Mouse (Mus musculus): ENCODE results near the gene Ntng1.

Gene Ntng1

DNA sequence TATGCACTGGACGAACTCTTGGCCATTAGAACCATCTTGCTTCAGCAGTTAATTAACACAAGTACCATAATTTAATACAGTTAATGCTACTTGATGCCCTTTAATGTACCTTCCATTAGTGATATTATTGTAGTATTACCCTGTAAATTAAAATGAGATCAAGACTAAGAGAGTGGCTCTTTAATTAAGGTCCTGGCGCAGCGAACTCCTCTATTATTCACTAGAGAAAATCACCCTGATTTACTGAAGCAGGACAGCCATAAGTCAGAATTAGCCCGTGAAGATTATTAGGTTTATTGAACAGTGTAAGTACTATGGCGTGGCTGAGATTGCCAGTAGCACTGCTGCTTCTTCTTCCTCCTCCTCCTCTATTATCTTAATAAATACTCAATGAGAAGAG lies 212.8 kb downstream of the Ntng1 start:
- in situ Hi-C loops (cut with MboI; ENCODE audit: low sequenced_read_pairs), result no loop called here

DNA sequence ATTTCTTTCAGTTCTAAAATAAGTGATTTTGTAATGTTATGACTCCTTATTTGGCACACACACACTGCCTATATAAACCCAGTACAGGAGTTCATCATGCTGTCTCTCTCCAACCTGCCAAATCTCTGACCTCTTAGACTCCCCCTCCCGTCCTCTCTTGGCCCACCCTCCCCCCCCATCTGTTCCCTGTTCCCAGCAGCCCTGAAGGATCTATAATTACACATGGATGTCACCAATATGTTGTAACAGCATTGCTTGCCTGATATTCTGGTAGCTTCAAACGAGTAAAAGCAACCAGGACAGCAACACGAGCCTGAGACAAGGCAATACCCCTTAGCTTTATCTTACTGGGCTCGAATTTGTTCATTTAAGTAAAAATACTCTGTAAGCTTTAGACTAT lies 220.0 kb downstream of the Ntng1 start:
- in situ Hi-C loops (cut with MboI; ENCODE audit: low sequenced_read_pairs), result no loop called here

DNA sequence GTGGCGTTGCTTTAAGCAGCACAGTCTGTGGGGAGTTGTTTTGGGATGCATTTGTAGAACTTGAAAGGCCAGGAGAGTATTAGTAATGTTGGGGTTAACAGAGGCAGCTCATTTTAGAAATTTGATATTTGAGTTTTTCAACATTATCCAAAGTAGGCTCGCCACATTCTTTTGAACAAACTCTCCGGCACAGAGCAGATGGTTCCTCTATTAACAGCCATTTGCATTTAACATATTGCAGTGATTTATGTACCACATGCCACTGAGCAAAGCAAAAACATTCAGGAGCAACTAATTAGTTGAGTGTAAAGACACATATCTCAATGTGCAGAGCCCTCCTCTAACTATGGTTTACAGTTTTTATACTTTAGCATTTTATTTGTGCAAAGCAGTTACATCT lies 224.8 kb downstream of the Ntng1 start:
- in situ Hi-C loops (cut with MboI; ENCODE audit: low sequenced_read_pairs), result no loop called here

DNA sequence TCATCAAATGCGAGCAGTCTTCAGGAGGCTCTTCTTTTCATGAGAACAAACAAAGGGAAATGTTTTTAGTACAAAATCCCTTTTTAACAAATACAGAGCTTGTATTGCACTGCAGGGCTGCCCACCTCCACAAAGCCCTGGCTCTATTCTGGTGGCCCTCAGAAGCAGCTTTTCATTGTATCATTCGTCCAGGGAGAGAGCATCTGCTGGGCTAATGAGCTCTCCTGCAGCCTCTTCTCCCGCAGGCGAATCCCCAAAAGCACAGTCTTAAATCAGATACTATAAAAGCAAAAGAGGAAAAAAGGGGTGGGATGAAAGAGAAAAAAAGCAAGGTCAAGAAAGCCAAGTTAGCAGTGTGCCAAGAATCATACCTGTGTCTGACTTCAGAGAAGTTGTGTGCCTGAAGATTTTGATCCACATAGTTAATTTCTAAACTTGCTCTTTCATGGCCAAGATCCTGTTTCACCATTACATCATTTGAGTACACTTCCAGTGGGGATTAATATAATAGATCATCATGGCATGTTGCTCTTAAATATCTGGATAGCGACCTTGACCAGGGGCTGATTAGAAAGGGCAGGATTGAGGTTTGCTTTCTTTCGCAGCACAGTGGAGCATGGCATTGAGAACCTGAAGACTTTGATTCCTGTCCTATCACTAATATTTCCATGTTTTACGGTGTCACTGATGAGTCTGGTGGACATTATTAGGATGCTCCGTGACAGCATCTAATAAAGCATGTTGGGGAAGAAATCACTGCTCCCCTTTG lies 225.7 kb downstream of the Ntng1 start:
- in situ Hi-C loops (cut with MboI; ENCODE audit: low sequenced_read_pairs), result no loop called here

DNA sequence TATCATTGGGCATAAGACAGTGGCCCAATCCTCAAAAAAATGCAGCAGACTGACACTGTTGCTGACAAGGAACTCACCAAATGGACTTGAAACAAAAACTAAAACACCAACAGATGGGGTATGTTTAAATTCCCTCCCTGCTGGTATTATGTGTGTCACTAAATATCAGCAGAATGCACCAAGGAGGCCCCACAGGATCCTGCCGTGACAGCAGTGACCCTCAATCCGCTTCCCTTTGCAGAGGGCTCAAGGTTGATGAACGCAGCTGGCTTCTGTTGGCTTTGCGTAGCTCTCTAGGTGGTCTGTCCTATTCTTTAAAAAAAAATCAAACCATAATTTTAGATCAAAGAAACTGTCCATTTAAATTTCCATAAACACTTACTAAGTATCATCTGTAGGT lies 226.7 kb downstream of the Ntng1 start:
- in situ Hi-C loops (cut with MboI; ENCODE audit: low sequenced_read_pairs), result no loop called here

DNA sequence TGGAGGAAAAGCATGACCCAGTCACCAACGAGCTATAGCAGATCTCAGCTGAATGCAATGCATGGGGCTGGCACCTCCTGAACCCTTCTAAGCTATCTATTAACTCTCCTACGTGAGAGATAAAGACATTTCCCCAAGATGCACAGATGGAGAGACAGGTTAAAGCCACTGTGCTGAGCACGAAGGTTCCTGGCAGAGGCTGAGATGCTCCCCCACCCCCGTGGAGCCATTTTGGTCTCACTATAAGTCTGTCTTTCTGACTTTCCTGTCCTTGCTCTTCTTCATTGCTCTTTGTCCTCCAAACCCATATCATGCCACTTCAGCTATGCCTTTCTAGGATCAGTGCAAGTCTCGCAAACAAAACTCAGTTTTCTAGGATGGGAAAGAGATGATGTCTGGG lies 229.6 kb downstream of the Ntng1 start:
- in situ Hi-C loops (cut with MboI; ENCODE audit: low sequenced_read_pairs), result no loop called here

DNA sequence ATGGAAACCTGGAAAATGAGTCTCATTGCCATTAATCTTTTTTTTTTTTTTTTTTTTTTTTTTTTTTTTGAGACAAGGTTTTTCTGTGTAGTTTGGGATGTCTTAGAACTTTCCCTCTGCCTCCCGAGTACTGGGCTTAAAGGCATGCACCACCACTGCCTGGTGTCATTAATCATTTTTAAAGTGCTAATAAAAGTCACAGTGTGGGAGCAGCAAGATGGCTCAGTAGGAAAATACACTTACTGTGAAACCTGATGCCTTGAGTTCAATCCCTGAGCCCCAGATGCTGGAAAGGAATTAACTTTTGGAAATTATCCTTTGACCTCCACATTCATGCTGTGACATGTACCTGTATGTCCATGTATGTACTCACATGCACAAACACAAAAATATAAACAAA lies 253.2 kb downstream of the Ntng1 start:
- in situ Hi-C loops (cut with MboI; ENCODE audit: low sequenced_read_pairs), result no loop called here

DNA sequence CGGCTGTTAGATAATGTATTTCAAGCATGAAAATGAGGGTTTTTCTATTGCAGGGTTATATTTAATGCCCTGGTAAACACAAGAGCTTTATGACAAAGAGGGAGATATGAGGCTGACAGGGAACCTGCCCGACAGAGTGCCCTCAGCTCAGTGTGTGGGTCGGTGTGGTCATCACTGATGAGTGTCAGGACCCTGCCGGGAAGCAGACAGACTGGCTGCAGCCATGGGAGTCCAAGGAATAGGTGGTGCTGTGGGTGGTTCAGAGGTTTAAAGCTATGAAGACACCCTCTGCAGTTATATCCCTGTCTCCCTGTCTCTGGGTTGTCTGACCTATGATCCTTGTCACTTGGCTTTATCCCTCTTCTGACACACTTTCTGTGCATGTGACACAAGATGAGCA lies 258.1 kb downstream of the Ntng1 start:
- in situ Hi-C loops (cut with MboI; ENCODE audit: low sequenced_read_pairs), result no loop called here

DNA sequence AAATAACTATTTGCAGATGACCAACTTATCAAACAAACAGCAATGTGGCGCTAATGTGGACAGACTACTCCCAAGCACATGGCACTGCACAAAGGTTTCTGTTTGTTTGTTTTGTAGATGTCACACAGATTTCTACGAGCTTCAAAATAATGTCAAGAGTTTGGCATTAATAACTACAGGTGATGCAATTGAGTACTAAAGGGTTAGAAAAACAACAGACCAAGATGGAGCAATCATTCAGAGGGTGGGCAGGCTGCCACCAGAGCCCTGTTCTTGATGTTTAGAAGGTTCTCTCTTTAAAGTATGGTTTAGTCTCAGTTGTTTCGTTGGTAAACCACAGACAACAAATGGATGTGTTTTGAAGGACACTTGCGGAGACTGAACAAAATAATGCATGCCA lies 264.8 kb downstream of the Ntng1 start:
- in situ Hi-C loops (cut with MboI; ENCODE audit: low sequenced_read_pairs), result no loop called here

DNA sequence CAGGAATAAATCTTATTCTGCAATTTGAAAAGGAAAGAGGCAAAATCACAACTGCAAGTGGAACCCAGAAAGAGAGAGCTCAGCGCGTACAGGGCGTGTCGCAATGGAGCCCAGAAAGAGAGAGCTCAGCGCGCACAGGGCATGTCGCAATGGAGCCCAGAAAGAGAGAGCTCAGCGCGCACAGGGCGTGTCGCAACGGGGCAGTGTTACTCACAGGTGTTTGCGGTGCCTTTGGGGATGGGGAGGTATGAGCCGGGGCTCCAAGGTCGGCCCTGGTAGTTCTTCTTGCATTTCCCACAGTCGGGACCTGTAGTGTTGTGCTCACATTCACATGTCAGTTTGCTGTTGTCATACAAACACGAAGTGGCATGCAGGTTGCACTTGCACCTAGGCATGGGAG lies 271.8 kb downstream of the Ntng1 start:
- in situ Hi-C loops (cut with MboI; ENCODE audit: low sequenced_read_pairs), result no loop called here

DNA sequence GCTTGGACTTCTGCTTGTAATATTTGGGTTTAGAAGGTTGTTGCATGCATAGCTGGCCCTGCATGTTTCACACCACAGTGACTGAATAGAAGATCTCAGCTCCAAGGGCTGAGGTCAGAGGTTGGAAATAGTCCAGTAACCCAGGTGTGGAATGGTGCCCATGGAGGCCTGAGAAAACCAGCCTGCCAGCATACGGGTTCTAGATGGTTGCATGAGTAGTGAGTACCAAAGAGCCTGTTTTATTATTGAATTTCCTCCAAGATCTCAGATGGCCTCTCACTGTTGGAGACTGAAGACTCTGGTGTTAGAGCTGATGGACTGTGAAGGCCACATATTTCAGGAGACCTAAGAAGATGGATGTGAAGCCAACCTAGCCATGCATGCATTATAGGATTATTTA lies 285.5 kb downstream of the Ntng1 start:
- in situ Hi-C loops (cut with MboI; ENCODE audit: low sequenced_read_pairs), result no loop called here

DNA sequence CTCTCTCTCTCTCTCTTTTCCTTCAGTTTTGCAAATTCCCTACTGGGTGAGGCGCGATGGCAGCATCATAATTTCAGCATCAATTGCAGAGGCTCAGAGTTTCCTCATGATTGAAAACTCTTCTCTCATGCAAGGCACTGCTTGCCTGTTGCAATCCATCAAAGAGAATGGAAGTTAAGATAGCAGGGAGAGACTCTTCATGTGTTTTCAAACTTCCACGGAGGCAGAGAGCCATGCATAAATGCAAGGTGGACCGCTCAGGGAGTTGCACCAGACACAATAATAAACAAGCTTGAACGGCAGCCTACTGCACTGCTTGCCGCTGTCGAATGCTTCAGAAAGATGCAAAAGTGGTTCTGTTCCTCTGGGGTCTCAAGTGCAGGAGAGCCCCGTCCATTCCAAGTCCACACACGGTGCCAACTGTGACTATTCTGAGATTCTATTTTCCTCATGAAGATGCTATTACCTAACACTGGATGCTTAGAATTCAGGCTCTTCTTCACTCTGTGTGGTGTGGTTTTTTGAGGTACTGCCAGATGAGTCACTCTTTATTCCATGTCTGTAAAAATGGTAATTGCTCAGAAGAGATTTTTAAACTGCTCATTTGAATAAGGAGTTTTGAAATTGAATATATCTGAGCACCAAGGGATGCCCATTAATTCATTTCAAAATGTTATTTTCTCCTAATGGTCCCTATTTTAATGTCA lies 289.2 kb downstream of the Ntng1 start:
- in situ Hi-C loops (cut with MboI; ENCODE audit: low sequenced_read_pairs), result no loop called here

DNA sequence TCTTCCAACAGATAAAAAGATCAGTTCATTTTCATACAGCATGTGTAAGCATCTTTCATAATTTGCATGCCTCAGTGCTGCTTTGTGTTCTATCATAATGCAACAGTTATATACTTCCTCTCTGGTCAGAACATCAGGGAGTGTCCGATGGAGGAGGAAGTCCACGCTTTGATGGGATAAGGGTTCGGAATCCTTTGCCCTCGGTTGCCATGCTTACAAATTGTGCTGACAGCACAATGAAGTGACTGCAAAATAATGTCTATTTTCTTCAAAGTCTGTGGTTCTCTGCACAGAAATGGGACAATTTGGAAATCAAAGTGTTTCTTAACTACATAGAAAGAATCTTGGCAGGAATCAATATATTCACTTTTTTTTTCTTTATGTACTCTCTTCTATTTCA lies 297.2 kb downstream of the Ntng1 start:
- in situ Hi-C loops (cut with MboI; ENCODE audit: low sequenced_read_pairs), result no loop called here

DNA sequence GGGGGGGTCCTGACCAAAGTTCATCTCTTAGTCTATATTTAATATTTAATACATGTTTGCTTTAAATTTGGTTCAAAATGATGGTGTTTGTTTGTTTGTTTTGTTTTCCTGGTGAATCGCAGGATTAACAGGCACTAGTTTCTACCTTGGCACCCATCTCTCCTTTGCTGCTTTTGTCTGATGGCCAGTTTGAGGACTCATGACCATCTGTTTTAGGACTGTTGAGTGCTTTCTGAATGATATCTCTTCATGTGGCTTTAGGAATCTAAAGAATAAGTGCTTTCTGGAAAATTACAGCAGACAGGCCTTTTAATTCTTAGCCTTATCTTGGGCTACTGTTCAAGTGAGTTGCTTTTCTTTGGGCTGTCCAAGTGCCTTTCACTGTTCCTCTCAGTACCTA lies 318.0 kb downstream of the Ntng1 start:
- in situ Hi-C loops (cut with MboI; ENCODE audit: low sequenced_read_pairs), result no loop called here

DNA sequence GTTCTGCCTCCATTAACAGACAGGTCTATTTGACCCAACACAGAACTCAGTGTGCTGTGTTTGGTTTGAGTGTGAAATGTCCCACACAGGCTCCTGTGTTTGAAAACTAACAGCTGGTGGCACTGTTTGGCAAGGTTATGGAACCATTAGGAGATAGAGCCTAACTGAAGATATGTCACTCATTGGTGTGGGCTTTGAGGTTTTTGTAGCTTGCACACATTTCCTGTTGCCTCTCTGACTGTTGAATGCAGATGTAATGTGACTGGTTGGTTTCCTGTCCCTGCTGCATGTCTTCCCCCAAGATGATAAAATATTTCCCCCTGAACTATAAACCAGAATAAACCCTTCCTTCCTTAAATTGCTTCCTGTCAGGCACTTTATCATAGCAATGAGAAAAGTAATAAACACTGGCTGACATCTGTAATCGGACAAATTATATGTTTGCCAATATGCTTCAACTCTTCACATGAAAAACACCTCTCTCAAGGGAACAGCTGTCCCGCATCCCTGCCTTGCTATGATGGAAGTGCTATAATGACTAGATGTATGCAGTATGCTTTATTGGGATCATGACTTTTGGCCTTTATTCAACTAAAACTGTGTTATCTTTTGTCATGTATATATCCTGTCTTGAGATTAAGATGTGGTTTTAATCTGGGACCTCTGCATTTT lies 320.9 kb downstream of the Ntng1 start:
- in situ Hi-C loops (cut with MboI; ENCODE audit: low sequenced_read_pairs), result no loop called here

DNA sequence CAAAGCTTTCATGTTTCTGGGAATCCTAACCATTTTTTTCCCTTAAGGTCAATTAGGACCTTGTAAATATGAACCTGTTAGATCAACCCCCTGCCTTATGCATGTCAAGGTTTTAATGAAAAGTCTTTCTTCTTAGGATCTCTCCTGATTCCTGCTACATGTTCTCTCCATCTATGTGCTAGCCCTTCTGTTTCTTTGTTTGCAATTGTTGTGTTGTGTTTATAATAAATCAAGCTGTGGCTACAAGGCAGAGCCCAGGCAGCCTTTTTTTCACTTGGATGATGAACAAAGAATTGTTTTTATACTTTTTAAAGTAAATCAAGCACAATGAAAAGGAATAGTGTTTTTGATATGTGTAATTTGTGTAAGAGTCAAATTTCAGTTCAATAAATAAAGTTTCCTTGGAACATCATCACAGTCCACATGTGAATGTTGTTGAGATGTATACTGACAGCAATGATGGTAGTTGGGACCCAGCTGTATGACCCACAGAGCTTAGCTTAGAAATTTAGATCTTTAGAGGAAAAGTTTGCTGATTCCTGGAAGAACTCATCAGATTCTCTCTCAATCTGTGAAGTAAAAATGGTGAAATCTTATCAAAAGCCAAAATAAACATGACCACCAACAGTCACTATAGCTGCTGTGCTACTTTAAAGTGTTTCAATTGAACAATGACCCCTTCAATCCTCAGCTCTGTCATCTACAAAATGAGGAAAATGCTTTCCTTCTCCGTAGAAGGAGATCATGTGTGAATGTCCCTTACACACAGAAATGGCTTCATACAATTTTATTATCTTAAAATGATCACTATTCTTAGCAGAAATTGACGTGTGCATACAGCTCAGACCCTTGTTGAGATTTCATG lies 324.8 kb downstream of the Ntng1 start:
- in situ Hi-C loops (cut with MboI; ENCODE audit: low sequenced_read_pairs), result no loop called here

DNA sequence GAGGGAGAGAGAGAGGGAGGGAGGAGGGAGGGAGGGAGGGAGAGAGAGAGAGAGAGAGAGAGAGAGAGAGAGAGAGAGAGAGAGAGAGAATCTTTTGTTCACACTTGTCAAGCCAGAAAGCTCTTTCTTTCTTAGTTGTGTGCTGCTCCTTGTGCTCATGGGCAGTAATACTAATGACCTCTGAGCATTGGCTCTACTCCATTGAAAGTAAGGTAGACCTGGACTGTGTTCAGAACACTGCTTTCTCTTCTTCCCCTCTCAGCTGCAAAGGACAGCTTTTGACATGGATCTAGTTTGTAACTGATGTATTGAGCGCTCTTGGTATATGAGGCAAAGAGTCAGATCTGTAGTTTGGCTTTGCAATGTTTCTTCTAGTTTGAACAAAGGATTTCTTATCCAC lies 334.7 kb downstream of the Ntng1 start:
- in situ Hi-C loops (cut with MboI; ENCODE audit: low sequenced_read_pairs), result no loop called here

DNA sequence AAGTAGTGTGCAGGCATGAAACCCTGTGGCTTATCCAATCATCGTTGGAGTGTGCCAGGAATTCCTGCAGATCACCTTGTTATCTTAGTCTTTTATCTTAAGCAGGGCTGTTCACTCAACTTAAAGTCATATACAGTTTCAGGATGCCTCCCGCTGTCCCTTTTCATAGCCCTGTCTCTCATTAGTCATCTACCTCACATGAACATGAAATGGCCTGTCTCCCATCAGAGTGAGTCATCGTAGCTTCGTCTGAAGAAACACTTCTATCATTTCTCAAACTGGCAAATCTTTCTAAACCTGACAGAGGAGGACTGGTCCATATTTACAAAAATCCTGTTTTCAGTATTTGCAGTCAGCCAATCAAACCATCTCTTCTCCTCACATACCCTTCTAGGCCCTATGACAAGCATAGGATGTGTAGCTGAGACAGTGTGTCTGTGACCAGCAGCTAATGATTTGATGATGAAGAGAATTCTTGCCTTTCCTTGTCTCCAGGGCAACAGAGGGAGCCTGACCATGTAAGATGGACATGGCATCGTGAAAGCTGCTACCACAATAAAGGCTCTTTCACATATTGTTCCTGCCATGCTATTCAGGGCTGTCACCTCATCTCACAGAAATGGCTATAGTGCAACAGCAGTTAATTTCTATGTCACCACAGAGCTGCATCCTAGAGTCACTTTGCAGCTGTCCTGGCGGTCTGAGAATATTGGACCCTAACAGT lies 336.4 kb downstream of the Ntng1 start:
- in situ Hi-C loops (cut with MboI; ENCODE audit: low sequenced_read_pairs), result no loop called here

DNA sequence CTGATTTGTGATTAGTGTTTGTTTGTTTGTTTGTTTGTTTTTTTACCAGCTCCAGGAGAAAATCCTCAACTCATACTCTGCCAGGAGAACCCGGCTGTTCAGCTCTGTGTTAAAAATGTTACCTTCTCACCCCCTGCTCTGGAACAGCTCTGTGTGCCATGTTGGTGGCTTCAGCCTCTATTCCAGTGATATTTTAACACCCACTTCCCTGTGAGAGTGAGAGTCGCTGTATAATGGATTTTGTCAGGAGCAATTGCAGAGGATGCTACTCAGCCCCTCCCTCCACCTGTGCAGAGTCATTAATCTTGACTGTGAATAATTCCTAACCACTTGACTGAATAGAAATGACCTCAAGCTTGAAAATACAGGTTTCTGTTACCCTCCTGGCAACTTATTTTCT lies 339.7 kb downstream of the Ntng1 start:
- in situ Hi-C loops (cut with MboI; ENCODE audit: low sequenced_read_pairs), result no loop called here

DNA sequence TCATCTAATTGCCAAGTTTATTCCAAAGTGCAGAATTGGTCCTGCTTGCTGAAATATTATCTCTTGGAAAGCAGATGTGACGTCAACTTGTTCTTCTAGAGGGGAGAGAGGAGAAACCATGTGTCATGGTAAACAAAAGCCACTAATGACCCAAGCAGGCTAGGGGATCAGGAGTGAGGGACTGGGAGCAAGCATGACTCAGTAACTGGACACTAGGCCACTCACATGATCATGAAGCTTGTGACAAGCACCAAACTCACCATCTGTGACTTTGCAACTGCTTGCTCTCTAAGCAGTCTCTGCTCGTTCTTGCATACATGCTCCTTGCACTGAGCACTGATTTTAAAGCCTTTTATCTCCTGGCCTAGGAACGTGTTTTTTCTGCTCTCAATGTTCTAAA lies 340.2 kb downstream of the Ntng1 start:
- in situ Hi-C loops (cut with MboI; ENCODE audit: low sequenced_read_pairs), result no loop called here

DNA sequence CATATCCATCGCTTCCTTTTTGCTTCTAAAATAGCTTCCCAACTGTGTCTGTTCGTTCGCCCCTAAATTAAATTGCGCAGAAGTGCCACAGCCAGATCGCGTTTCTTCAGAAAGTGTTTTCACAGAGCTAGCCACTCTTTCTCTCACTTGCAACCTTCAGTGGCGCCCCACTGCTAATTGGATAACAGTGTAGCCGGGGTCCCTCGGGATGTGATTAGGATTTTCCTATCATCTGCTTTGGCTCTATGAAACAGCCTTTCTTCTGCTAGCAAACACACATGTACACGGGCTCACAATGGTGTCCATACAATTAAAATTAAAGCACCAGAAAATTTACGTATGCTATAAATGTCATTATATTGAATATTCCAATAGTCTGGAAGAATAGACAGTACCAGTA lies 346.5 kb downstream of the Ntng1 start:
- in situ Hi-C loops (cut with MboI; ENCODE audit: low sequenced_read_pairs), result no loop called here

All from CH12F3 (cell line).